Mouse (Mus musculus) testis, postnatal 14 days (tissue): Measurements from ENCODE around the gene Syt14.

Source experiments
- DNase-seq: peaks from one replicate; pipeline ENCODE4 v3.0.0; 2021; ENCODE audit warnings: low spot score

Syt14 gene

DNA sequence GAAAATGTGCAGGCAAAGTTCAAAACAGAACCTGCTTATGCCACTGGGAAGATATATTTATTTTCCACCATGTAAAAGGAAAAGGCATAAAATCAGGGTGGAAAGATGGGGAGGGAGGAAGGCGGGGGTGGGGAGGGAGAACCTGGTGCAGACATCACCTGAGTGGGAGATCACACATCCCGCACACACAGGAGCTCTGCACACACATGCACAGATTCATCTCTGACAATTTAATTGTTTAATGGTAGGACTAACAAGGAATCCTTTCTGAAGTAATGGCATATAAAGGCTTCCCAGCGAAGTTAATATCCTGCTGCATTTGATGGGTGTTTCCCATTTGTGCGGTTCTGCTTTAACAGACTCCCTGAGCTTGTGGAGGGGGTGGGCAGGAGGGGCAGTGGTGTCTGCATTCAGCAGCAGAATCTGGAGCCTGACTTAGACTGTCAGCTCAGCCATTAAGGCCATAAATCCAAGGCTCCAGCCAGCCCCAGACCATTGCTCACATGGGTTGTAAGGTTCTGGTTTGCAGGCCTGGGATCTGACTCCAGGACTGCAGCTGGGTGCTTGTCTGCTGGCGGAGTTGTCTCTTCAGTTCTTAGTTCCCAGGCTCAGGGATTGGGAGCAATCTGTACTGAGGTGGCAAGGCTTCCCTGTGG lies 174.1 kb downstream of the Syt14 start:
- DNase-seq: no peak

- DNase-seq: no peak
Measured at GRCm38 (mm10) chr1:192860273-192860672, 175.3 kb downstream of the Syt14 start.

- no peak for DNase-seq
Measured at GRCm38 (mm10) chr1:192857582-192857981, 178.0 kb downstream of the Syt14 start.

GRCm38 (mm10) chr1:192856931-192857330 lies 178.6 kb downstream of the Syt14 start:
- DNase-seq: no peak

DNA sequence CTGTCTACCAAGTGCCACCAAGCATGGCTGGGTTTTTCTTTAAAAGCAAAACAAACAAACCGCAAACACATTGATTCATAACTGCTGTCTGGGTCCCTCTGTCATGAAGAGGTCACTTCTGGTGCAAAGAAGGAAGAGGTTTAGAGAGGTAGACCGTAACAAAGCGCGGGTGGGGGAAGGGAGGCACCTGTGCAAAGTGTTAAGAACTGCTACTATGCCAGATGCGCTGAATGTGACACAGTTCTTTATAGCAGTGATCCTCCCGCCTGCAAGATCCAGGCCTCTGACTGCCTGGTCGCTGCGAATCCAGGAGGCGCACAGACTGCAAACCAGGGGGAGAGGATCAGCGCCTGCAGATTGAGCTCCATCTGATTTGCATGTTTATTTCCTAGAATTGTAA lies 179.2 kb downstream of the Syt14 start:
- DNase-seq: peak; percentile 46

GRCm38 (mm10) chr1:192855474-192856230 lies 179.9 kb downstream of the Syt14 start, which contains the start of gene Sertad4:
Sertad4 (minus strand) TSS chr1:192855756.
- DNase-seq: peak; percentile 72

DNA sequence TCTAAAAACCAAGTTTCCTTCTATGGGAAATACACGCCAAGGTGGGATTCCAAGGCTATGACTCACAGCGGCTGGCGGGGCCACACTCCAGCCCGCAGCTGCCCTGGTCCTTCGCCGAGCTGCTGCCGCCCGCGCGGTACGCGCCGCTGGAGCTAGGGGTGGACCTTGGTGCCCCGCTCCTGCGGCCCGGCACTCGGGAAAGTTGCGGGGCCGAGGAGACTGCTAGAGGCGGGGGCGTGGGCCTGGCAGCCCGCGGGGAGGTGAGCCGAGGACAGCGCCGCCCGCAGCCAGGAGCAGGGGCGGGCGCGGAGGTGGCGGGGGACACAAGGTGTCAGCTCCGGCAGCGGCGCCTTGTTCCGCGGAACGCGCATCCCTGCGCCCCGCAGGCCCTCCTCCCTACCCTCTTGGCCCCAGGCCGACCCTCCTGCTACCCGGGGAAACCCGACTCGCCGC lies 180.7 kb downstream of the Syt14 start:
- DNase-seq: peak; percentile 59

- no peak for DNase-seq
Measured at GRCm38 (mm10) chr1:192853988-192854818, 181.4 kb downstream of the Syt14 start.

GRCm38 (mm10) chr1:192853429-192853828 lies 182.1 kb downstream of the Syt14 start:
- DNase-seq: no peak

DNA sequence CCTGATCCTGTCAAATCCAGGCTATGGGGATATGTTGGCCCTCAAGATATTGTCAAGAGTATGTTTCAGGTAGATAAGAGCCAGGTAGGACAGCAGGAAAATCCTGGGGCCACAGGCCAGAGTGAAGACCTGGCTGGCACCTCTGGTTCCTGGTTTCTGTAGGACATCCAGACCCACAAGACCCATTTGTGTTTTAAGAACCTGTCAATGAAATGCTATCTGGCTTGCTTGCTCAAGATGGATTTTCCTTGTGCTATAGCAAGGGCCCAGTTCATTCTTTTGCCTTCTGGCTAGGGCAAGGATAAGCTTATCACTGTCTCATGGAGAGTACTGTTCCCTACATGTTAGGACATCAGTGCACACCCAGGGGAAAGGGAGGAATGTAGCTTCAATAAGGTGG lies 183.5 kb downstream of the Syt14 start:
- DNase-seq: no peak

DNA sequence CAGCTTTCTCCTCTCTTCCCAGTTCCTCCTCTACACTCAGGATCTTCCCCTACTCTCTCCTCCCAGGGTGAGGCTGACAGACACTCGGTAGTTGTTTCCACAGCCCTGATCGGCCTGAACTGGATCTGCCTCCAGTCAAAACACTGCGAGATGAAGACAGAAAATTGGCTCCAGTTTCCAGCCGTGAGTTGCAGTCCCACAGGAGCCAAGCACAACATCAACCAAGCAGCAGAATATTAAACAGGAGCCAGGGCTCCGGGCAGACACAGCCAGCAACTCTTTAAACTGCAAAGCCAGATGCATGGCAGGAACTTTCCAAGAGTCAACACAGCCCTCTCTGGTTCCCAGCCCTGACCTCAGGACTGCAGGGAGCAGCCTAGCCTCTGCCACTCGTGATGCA lies 183.9 kb downstream of the Syt14 start:
- DNase-seq: no peak

DNA sequence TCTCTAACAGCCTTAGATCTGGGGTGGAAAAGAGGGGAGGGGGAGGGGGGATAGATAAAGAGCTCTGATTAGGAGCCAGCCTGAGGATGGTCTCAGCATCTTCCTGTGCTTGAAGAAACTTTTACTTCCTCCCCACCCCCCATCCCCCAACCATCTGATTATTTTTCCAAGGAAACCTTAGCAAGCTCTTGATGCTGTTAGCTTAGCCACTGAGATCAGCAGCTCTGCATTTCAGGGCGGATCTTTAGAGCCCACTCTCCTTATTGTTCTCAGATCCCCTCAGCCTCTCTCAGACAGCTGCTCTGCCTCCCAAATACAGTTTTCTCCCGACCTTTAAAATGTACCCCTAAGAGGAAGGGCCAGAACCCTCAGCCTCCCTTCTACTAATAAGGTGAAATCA lies 184.4 kb downstream of the Syt14 start:
- DNase-seq: no peak

DNA sequence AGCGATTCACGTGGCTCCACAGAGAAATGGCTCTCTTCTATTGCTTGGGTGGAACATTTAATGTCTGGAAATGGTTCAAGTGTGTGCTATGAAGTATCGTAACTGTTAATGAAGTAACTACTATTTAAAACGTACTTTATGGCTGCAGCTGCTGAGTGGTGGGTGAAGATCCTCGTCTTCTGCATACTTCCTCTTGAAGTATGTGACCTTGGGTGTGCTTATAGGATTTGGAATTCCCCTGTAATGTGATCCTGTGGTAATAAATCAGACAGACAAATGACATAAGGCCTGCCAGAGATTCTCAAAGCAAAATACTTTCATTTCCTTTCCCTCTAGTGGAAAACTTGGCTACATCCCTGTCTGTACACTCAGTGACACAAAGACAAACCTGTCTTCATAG lies 186.0 kb downstream of the Syt14 start:
- no peak for DNase-seq

GRCm38 (mm10) chr1:192847254-192847653 lies 188.3 kb downstream of the Syt14 start:
- DNase-seq: no peak
